Mouse (Mus musculus) granulocyte monocyte progenitor cell, adult 5-6 weeks (primary cell): Measurements from ENCODE around the gene Ubtd1. TPM values are rescaled to one million over a fixed set of nuclear protein-coding genes. Genes with fewer than 3 reads are reported as not detected.

Source experiments
- ATAC-seq: replicated peaks from 2 replicates; pipeline ENCODE4 v1.8.0; 2016; ENCODE audit warnings: mild to moderate bottlenecking, moderate TSS enrichment, inconsistent platforms; ENCODE audit not compliant: poor library complexity, severe bottlenecking
- total RNA-seq, 2 experiments: library from RNA; stranded (forward) in 1 of 2; stranded (reverse) in 1 of 2; fragments of 200-712, 200-1000 nt in 1 of 2; fragments of >200 nt in 1 of 2; fragmentation: Nextera tagmentation in 1 of 2; gene quantifications; 2 replicates each; pipeline ENCODE4 v1.2.3; 2014 to 2017

Gene Ubtd1
- total RNA-seq (2014; fragmentation: Nextera tagmentation), result 25.4 and 38.5 TPM in 2 replicates
- 6.4 and 9.5 TPM in 2 replicates for total RNA-seq (2017)

DNA sequence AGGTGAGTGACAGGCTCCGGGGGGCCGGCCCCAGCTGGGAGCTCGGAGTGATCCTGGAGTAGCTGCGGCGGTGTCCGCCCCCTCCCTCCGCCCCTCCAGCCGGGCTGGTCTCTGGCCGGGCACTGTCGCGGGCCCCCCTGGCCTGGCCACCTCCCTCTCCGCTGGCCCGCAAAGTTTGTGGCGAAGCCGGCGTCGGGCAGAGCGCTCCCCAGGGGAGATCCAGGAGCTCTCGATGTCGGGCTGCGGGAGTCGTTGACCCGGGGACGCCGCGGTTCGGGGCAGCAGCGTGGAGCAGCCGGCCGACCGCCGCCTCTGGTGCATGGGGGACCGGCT, at the start of gene Ubtd1:
TSS of gene Ubtd1 (plus strand) at position 169 of the 333 bp plus-strand sequence.
- no peak for ATAC-seq

DNA sequence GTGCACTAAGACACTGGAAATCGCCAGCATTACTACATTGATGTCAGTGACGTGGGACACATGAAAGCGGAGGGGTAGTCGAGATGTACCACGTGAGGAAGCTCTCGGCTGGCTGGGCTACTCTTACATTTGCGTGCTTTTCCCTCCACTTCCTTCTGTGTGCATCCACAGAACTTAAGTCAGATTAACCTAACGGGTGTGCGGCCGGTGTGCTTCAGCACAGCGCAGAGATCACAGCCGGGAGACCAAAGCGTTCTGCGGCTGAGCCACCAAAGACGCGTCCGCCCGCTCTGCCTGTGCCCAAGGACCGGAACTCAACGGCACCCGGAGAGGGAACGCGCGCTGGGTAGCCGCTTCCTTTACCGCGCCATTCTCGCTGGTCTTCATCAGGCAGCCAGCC, 48.9 kb upstream of the Ubtd1 start:
- ATAC-seq, result peak; percentile 68

DNA sequence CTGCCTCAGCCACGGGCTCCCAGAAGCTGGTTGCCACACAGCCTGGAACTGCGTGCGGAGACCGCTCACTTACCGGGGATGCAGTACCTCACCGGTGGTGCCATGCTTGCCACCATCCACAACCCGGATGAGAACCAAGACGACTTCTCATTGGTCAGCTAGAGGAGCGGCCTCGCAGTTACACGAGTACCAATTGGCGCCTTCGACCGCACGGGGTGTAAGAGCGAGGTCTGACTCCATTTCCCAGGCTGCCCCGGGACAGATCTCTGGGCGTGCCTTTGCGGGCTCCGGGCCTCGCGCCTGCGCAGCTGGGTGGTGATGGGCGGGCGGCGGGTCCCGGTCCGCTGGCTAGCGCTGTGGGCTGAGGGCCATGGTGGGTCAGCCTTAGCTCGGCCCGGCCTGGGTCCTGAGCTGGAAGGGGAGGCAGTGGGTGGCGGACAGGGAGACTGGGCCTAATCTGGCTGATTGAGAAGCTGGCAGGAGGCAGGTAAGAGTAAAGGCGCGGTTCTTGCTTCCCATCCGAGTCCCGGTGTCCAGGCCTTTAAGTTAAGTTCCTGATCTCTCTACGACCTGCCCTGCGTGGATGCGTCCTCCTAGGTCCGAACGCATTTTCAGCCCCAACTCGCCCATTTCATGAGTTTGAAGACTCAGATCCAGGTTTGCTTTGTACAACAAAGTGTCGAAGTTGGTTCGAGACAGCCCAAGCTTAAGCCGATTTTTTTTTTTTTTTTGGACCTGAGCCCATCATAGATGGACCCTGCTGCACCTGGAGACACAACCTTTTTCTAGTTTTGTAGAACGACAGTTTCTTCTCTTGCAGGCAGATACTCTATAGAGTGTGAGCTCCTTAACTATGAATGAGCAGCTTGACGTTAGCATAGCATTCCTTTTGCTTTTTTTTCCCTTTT, 48.1 kb upstream of the Ubtd1 start, which contains the start of the genes Exosc1 and Zdhhc16:
TSS of gene Exosc1 (minus strand) at position 245 of the 908 bp plus-strand sequence.
TSS of gene Zdhhc16 (plus strand) at position 302 of the 908 bp plus-strand sequence.
- peak; percentile 94 for ATAC-seq

DNA sequence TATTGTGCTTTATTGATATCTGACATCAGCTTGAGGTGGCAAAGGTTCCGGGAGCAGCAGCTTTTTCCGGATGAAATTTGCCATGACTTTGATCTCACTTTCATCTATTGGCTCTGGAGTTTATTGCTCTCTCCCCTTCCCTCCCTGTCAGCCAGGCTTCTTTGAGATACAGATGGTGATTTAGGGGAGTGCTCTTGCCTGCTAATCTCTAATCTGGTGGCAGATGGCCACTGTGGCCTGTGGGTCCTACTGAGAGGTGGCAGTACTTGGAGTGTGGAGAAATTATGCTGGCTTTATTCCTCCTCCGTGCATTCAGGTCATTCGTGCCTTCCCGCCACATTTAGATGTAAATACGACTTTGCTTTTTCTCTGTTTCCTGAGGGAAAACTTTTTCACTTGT, 47.4 kb upstream of the Ubtd1 start:
- no peak for ATAC-seq

DNA sequence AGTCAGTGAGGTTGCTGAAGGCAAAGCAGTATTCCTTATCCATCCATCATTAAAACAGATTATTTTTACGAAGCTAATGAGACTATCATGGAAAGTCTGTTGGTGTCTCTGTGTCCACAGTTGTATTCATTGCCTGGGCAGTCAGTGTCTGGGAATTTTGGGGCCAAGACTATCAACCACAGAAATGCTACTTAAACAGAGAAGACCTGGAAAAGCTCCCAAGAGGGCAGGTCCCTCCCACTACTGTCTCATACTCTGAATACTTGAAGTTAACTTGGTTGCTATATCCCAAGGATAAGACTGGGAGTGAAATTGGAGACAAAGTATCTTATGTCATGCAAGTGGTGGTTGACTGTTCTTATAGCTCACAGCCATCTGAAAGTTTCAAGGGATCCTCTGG, 45.6 kb upstream of the Ubtd1 start:
- ATAC-seq, result no peak

DNA sequence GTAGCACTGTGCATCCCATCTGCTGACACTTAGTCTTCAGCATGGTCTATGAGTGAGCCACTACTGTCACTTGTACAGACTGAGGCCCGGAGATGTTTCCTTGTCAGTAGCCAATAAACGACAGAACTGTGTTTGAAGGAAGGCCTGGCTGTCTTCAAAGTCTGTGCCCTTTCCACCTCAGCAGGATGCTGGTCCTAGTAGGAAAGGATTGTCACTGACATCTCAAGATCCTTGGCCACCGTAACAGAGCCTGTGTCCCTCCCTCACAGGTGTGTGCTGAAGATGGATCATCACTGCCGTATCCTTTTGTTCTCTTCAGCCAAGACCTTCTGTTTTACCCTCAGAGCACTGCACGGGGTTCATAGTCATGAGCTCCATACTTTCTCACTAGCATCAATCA, 43.0 kb upstream of the Ubtd1 start:
- ATAC-seq, result no peak

DNA sequence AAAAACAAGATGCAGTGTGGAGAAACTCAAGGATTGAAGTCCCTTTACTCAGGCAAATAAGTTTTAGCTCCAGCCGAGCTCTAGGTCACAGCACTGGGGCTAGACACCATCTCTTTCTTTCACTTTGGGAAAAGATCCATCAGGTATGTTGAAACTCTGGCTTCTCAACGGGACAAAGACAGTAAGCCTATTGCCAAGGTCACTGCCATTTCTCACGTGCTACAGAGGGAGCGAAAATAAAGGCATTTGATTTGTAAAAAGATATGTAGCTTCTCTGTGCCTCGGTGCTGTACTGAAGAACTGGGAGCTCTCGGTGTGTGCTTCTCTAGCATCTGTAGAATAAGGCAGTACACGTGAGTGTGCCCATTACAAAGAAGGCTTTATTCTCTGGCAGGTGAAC, 37.7 kb upstream of the Ubtd1 start:
- ATAC-seq, result no peak

DNA sequence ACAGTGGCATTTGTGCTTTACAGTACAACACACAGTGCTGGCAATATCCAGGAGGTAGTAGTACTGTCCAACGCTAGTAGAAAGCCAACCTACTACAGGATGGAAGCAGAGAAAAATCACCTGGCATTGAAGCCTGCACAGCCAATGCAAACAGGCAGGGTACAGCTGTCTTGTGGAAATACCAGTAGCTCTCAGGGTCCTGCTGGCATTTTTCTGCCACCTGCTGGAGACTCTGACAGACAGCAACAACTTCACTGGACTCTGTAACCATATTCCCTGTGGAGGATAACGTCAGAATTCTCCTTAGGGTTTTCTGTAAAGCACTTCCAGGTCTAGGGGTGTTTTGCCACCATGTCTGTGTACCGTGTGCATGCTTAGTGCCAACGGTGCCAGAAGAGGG, 29.3 kb upstream of the Ubtd1 start:
- no peak for ATAC-seq

DNA sequence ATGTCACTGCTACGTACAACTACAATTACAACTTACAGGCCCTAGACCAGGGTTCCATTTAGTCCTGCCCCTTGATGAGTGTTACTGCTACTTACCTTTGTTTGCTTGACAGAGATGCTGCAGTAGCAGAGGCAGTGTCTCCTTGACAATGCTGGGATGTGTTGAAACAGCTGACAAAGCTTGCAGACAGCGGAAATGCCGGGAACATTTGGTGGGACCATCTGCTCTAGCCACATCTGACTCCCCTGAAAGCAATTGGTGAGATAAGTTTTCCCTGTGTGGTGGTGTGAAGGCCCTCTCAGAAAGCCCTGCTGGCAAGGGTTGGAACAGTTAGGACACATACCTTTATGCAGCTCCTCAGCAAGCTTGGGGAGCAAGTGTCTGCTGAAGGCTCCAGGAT, 28.0 kb upstream of the Ubtd1 start:
- no peak for ATAC-seq

DNA sequence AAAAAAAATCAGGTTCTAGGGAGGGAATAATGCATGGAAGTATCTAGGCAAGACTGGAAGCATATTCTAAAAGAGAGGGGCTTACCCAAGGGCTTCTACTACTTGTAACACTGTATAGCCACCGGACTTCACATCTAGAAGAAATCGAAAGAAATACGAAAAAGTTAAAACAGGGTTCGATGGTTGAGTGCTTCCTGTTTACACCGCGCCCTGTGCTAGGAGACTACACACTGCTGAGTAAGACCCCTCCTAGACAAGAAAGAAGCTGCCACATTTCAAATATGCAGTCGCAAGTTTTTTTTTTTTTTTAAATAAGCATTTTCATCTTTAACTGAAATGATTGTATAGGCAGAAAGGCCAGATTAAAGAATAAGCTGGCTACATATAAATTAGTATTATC, 11.9 kb upstream of the Ubtd1 start:
- no peak for ATAC-seq

DNA sequence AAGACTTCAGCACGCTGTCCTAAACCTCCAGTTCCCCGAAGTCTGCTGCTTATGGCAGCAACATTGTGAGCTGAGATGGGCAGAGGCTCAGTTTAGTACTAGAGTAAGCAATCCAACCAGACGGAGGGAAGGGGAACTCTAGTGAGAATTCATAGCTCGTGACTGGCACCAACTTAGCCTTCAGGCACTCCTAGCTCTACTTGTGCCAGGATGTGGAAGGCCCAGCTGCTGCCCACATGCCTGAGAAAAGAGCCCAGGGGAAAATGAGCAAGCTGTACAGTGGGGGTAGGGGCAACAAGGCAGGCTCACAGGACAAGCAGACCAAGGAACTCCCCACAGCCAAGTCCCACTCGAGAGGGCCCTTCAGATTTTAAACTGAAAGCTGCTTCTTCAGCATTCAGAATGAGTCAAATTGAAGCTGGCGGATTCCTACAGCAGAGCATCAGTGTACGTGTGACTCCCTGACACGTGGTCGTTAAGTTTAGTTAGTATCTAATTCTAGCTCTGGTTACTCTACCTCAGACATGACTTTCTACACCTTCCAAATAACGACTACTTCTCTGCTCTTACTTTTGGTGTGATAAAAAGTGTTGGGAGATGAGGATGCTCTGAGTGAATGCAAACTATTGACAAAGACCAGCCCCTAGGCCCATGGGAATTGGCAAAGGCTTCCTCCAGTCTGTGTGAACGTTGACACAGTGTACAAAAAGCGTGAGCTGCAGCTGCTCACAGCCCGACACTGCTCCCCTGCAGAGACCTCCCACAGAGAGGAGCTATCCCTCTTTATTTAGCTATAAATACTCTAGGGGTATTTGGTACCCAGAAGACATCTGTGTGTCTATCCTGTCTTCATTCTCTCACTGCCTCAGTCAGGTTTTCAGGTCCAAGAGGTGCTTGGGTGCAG, 7.4 kb upstream of the Ubtd1 start:
- no peak for ATAC-seq

DNA sequence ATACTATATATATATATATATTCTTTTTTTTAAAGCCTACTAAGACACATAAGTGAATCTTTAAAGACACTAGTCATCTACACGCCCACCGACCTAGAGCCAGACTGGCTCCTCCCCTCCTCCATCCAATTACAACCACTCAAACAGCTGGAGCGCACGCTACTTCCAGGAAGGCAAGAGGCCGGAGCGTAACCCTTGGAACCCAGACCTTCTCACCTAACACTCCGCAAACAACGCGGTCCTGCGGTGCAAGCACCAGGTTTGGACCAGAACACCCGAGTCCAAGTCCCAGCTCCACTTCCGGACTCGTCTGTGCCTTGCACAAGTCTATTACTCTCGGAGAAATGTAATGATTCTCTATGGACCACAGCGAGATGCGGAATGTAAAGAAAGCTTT, 1.1 kb upstream of the Ubtd1 start:
- ATAC-seq, result peak; percentile 14; the same call in 1 of the 2 replicates

DNA sequence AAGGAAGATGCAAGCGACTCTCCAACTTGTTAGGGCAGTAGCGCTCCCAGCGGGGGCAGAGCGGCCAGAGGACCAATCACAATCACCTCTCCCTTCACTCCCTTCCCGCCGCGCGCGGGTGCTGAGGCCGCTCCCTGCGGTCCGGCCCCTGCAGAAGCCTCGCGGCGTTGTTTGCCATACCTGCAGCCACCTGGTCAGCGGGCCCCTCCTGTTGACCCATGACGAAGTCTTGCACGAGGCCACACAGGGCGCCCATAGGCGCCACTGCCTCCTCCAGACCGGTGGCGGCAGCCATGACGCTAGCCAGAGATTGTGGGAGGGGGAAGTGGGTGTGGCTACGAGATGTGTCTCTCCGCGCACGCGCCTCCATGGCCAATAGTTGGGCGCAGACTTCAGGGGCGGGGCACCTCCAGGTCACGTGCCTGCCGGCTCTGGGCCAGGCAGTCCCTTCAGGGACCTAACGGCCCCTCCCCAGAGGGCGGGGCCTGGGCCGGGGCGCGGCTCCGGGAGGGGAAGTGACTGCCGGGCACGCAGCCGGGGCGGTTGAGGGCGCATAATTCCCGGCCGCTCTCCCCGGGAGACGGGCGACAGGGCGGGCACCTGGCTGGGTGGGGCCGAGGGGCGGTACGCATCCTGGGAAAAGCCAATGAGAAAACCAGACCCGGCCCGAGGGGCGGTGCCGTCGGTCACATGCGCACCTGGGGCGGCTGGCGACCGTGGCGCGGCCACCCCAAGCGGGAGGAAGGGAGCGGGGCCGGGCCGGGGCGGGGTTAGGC, 556 bp upstream of the Ubtd1 start, which contains the start of gene Mms19:
TSS of gene Mms19 (minus strand) at position 339 of the 776 bp plus-strand sequence.
- ATAC-seq, result peak; percentile 74

DNA sequence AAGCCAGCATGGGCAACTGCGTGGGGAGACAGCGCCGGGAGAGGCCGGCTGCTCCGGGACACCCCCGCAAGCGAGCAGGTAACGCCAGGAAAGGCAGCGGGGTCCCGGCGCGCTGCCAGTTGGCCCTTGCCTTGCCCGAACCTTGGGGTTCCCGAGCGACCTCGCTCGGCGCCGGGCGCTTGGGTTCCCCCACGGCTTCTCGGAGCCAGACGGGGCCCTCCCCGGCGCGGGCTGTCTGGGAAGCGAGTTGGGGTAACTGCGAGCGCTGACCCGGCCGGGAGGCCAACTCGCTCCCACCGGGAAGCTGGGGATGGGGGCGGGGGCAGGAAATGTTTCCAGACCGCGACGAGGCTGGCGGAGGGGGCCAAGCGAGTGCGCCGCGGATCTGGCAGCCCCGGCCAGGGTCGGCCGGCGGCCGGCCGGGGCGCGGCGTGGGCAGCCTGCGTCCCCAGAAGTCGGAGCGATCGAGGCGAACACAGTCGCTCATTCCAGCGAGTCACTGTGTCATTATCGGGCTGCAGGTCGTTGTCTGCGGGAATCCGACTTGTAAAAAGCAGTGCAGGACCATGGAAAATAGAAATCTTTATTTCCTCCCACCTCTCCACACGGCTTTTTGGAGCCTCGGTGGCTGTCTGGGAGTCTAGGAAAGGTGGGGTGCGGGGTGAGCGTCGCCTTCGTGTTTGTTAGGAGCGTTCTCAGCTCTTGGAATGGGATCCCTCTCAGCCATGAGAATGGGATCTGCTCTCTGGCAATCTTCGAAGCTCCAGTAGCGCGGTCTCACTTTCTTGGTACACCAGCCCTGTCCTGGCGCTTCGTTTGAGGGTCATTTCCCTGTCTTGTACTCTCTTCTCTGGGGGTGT, 598 bp downstream of the Ubtd1 start:
- ATAC-seq, result 0 out of 2 replicates have a peak, but pooled peaks have one; percentile 0

DNA sequence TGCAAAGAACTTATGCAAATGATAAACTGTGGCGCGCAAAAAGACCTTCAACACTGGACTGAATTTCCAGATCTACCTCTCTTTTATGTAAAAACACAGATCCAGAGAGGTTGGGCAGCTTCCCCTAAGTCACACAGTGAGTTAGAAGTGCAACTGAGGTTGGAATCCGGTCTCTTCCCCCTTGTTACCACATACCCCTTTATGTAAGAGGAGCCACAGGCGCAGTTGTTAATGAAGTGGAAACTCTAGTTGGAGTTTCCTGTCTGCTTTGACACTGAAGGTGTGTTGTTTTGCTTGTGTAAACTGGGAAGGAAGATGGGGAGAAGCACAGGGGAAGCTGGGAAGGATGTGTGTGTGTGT, 1.2 kb downstream of the Ubtd1 start:
- ATAC-seq, result peak; percentile 44

DNA sequence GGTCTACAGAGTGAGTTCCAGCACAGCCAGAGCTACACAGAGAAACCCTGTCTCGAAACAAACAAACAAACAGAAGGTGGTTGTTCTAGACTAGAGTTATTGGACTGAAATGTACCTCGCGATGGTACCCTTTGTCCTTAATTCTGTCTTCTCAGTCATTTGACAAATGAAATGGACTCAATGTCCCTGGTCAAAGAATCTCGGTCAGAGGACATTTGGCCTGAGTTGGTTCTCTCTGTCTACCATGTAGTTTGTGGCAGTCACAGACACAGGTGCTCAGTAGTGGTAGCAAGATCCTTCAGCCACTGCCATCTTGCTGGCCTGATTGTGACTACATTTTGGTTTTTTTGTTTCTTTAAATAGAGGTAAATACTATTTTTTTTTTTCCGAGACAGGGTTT, 4.4 kb downstream of the Ubtd1 start:
- no peak for ATAC-seq

DNA sequence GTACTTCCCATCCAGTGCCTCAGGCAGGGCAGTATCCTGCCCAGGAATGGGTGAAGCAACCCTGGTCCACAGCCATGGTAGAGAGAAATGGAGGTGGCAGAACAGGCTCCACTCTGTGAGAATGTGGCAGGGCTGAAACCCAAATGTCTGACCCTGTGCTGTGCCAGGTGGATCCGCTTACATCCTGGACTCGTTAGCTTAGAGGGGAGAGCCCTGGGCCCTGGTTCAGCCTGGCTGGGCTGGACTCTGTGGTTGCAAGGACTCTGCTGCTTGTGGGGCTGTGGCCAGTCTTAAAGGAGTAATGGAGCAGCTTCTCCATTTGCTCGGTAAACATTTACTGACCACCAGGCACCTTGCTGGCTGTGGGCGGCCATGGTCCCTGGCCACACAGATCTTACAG, 5.6 kb downstream of the Ubtd1 start:
- ATAC-seq, result no peak

DNA sequence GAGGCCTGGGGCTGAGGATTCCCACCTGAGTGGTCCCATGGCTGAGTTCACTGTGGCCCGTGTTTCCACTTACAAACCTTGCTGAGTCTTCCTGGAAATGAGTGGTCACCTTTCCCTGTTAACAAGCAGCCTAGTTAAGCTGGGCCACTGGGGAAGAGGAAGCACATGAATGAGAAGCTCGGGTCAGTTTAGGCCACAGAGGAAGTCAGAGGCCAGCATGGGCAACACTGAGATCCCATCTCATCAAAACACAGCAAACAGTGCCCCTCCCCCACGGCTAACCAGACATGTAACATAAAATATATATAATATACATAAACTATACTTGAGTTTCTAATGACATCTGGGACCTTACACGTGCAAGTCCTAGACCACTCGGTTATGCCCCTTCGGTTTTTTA, 8.2 kb downstream of the Ubtd1 start:
- peak; percentile 55 for ATAC-seq

DNA sequence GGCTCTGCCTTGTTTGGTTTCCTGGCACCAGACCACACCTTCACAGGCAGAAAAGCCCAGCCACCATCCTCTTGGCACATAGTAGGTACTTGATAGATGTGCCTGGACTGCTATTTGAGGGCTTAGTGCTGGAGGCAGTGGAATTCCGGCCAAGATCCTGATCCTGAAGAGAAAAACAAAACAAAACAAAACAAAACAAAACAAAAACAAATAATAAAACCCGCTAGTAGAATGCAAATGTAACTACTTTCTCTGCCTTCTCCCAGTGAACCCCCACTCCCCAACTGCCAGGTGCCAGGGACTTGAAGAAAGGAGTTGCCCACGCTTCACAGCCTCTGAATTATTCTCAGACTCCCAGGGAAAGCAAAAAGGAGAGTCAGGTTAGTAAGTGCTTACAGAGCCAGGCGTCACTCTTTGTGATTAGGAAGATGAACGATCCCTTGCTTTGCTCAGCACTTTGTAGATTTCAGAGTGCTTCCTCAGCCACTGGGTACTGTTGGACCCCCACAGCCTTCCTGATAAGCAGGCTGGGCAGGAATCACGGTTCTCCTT, 10.4 kb downstream of the Ubtd1 start:
- ATAC-seq, result no peak
